Mouse (Mus musculus) neural tube, embryonic 10.5 days (tissue): ENCODE data around the gene Fkbp4.

ENCODE experiments used
- DNase-seq: peaks from one replicate; pipeline ENCODE4 v3.0.0-alpha.2; 2017; ENCODE audit warnings: low spot score; ENCODE audit errors: extremely low spot score

Fkbp4 gene

GRCm38 (mm10) chr6:128437288-128437687 lies 1.2 kb downstream of the Fkbp4 start:
- no peak for DNase-seq

- DNase-seq = no peak
Measured at GRCm38 (mm10) chr6:128436356-128437005, 2.0 kb downstream of the Fkbp4 start.

- DNase-seq = no peak
Measured at GRCm38 (mm10) chr6:128435474-128435873, 3.0 kb downstream of the Fkbp4 start.

GRCm38 (mm10) chr6:128433566-128433965 lies 4.9 kb downstream of the Fkbp4 start:
- no peak for DNase-seq

GRCm38 (mm10) chr6:128432356-128432915 lies 6.0 kb downstream of the Fkbp4 start:
- DNase-seq = no peak

- no peak for DNase-seq
Measured at GRCm38 (mm10) chr6:128429826-128430225, 8.7 kb downstream of the Fkbp4 start.

GRCm38 (mm10) chr6:128429300-128429699 lies 9.2 kb downstream of the Fkbp4 start:
- no peak for DNase-seq

- DNase-seq = no peak
Measured at GRCm38 (mm10) chr6:128427571-128427970, 10.9 kb downstream of the Fkbp4 start.

- no peak for DNase-seq
Measured at GRCm38 (mm10) chr6:128425046-128425445, 13.4 kb downstream of the Fkbp4 start.

GRCm38 (mm10) chr6:128424269-128425019 lies 14.0 kb downstream of the Fkbp4 start, which contains the start of gene Itfg2:
TSS of gene Itfg2 (minus strand) at chr6:128424931.
- peak; percentile 94 for DNase-seq

GRCm38 (mm10) chr6:128423496-128424268 lies 14.8 kb downstream of the Fkbp4 start:
- no peak for DNase-seq

GRCm38 (mm10) chr6:128421480-128421879 lies 17.0 kb downstream of the Fkbp4 start:
- no peak for DNase-seq

GRCm38 (mm10) chr6:128421036-128421435 lies 17.4 kb downstream of the Fkbp4 start:
- no peak for DNase-seq

GRCm38 (mm10) chr6:128418076-128418475 lies 20.4 kb downstream of the Fkbp4 start:
- no peak for DNase-seq

GRCm38 (mm10) chr6:128416169-128416568 lies 22.3 kb downstream of the Fkbp4 start:
- no peak for DNase-seq

GRCm38 (mm10) chr6:128411115-128411514 lies 27.4 kb downstream of the Fkbp4 start:
- peak; percentile 83 for DNase-seq

GRCm38 (mm10) chr6:128410305-128410704 lies 28.2 kb downstream of the Fkbp4 start:
- DNase-seq = no peak

GRCm38 (mm10) chr6:128408544-128409125 lies 29.8 kb downstream of the Fkbp4 start:
- no peak for DNase-seq

GRCm38 (mm10) chr6:128404708-128405107 lies 33.8 kb downstream of the Fkbp4 start:
- DNase-seq = no peak

- DNase-seq = peak; percentile 19
Measured at GRCm38 (mm10) chr6:128399421-128400185, 38.9 kb downstream of the Fkbp4 start.

GRCm38 (mm10) chr6:128398996-128399395 lies 39.5 kb downstream of the Fkbp4 start, which contains the start of gene Nrip2:
TSS of gene Nrip2 (plus strand) at chr6:128399296.
- DNase-seq = no peak
